Mouse (Mus musculus): ENCODE results near the gene Tsen54. TPM values are rescaled to one million over a fixed set of nuclear protein-coding genes. Genes with fewer than 3 reads are reported as not detected.
"Not testable (repeated sequence)": the region's sequence is repeated elsewhere in the genome, so short reads cannot be mapped to it uniquely, and the experiment has no call there.

The Tsen54 gene
- total RNA-seq, 2 experiments from 2014 or later = 9.1 to 9.2 TPM

DNA sequence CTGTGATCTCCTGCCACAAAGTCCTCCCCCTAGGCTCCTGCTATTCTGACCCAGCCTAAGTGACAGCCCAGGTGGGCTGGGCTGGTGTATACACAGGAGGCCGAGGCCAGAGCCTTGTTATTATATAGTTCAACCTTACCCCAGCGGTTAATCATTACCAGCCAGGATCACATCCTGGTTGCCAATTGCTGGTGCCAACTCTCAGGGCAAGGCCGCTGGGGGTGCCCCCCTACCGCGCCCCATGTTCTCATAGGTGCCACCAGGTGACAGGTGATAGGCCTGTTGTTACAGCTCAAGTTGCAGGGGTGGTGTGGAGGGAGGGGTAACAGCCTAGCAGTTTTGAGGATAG lies 29.3 kb downstream of the Tsen54 start:
- no peak for DNase-seq (ENCODE audit: low spot score)
- intact Hi-C loops (cut with DNase I) = no loop called here

DNA sequence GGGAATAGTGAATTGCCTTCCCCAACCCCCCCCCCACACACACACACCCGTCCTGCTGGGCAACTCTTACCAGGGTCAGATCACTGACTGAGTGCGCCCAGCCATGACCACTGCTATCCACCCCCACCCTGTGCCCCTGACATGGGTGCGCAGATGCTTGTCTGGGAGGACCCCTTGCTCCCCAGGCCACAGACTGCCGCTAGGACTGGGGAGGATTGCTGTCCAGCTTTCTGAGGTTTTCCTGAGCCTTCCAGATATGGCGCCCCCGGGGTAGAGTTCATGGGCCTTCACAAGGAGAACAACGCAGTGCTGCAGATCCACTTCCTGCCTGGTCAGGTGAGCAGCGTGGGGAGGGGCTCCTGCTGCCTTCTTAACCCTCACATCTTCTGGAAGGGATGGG lies 29.7 kb downstream of the Tsen54 start:
- no peak for DNase-seq (ENCODE audit: low spot score)
- intact Hi-C loops (cut with DNase I) = no loop called here

DNA sequence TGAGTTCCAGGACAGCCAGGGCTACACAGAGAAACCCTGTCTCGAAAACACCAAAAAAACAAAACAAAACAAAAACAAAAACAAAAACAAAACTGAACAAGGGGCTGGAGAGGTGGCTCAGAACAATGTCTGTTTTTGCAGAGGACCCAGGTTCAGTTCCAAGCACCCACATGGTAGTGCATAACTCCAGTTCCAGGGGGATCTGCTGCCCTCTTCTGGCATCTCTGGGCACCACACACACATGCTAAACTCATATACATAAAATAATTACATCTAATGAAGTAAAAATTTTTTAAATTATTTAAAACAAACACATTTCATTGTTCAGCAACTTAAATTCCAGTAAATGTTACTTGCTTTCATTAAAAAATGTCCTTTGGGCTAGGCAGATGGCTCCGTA lies 31.3 kb downstream of the Tsen54 start:
- DNase-seq (ENCODE audit: low spot score) = no peak
- intact Hi-C loops (cut with DNase I) = no loop called here

DNA sequence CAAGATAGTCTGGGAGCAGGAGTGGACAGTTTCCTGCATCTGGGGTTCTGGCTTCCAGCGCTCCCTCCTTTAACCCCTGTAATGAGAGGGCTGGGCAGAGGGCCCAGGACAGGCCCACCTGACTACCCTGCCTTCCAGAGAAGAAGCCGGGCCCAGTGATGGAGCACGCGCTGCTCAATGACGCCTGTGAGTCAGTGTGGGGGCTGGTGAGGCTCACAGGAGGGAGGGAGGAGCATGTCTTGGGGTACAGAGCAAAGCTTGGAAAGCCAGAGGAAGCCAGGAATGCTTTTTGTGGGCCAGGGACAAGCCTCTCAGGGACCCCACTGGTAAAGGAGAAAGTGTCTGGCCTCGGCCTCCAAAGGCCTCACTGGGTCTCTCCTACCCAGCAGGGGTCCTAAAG lies 40.1 kb downstream of the Tsen54 start:
- DNase-seq (ENCODE audit: low spot score) = no peak
- intact Hi-C loops (cut with DNase I) = no loop called here

- intact Hi-C loops (cut with DNase I); DNase-seq (ENCODE audit: low spot score): not testable (repeated sequence)
Observed at GRCm38 (mm10) chr11:115857146-115857545, 42.6 kb downstream of the Tsen54 start.

GRCm38 (mm10) chr11:115857936-115858335 lies 43.4 kb downstream of the Tsen54 start:
- intact Hi-C loops (cut with DNase I) = loop anchor here (2.0 kb wide), 1 partner anchor 31 kb away; no protein-coding TSS in a partner anchor
- DNase-seq (ENCODE audit: low spot score) = no peak

- no peak for DNase-seq (ENCODE audit: low spot score)
- intact Hi-C loops (cut with DNase I) = loop anchor here (2.0 kb wide), 1 partner anchor 32 kb away; no protein-coding TSS in a partner anchor
Observed at GRCm38 (mm10) chr11:115858354-115858753, 43.8 kb downstream of the Tsen54 start, which contains the start of gene Myo15b. Myo15b (plus strand) TSS chr11:115858406.

DNA sequence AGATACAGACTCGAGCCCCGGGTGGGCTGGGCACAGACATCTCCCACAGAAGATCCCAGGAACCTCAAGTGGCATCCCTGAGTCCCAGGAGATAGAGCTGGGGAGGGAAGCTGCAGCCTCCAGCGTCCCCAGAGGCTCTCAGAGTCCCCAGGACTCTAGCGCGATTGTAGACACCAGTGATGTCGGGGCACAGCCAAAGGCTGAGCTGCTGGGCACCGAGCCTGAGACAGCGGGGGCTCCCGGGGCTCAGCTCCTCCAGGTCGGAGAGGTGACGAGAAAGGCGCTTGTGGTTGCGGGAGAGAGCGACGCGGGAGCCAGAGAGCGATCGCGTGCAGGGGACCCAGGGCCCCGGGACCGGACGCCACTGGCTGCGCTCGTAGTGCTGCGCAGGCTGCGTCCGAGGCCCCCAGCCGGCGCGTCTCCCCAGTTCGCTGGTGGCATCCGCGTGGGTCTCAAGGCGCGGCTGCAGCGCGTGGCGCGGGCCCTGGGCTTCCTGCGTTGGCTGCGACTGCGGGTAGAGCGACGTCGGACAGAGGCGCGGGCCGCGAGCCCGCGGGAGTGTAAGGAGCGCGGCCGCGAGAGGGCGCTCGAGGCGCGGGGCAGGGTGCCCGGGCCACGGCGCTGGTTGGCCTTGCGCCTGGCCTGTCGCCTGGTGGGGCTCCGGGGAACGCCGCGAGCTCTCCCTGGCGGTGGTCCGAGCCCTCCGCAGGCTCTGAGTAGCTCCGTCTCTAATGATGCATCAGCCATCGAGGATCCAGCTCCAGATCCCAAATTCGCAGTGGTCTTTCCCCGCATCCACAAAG lies 44.8 kb downstream of the Tsen54 start:
- intact Hi-C loops (cut with DNase I) = loop anchor here (1.0 to 2.0 kb wide), 2 partner anchors 33 to 137 kb away; no protein-coding TSS in a partner anchor
- peak; percentile 74 for DNase-seq (ENCODE audit: low spot score)

- intact Hi-C loops (cut with DNase I) = no loop called here
- no peak for DNase-seq (ENCODE audit: low spot score)
Observed at GRCm38 (mm10) chr11:115863895-115864294, 49.4 kb downstream of the Tsen54 start.

DNA sequence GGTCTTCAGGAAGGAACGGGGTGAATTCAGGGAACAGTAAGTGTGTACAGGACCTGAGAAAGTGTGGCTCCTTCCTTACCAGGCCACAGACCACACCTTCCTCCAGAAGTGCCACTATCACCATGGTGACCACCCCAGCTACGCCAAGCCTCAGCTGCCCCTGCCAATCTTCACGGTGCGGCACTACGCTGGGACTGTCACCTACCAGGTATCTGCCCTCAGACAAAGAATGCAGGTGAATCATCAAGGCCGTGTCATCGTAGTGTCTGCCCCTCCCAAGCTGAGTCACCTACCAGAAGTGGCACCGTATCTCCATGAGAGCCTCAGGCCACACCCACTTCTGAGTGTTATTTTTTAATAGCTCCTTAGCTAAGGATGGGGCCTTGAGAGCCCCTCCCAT lies 54.9 kb downstream of the Tsen54 start:
- DNase-seq (ENCODE audit: low spot score) = no peak
- intact Hi-C loops (cut with DNase I) = no loop called here

DNA sequence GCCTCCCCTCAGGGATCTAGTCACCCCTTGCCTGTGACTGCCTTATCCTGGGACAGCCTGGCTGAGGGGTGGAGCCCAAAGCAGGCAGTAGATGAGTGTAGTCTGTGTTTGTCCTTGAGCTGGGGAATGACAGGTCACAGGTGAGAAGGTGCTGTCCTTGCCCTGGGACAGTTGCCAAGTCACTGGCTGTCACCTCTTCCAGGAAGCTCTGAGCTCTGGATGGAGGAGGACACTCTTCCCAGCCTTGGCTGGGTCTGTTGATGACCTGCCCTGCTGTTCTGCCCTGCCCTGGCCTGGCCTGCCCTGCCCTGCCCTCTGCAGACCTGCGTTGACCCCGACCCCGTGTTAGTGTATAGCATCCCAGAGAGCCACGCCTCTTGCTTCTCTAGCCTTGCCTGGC lies 57.9 kb downstream of the Tsen54 start:
- DNase-seq (ENCODE audit: low spot score) = no peak
- intact Hi-C loops (cut with DNase I) = no loop called here

Small RNA genes lying within 50 kb of the gene (microRNA-seq; reads per million reads assigned to microRNA genes)
- gene Mir5621 = 0.83 reads per million

Other genes starting within 250 kb of the Tsen54 start
- gene Mrps7, start 210.8 kb upstream of the Tsen54 start, total RNA-seq (2021) = 10 to 100 TPM; 74.0 to 82.3 TPM
- 10 to 100 TPM; 20.9 to 24.5 TPM for gene Gga3, start 210.7 kb upstream of the Tsen54 start, total RNA-seq (2021)
- 10 to 100 TPM; 45.5 to 56.9 TPM for gene Mif4gd, start 201.8 kb upstream of the Tsen54 start, total RNA-seq (2021)
- 10 to 100 TPM; 41.6 to 45.9 TPM for gene Slc25a19, start 186.4 kb upstream of the Tsen54 start, total RNA-seq (2021)
- 100 to 1,000 TPM; 107 to 108 TPM for gene Grb2, start 106.1 kb upstream of the Tsen54 start, total RNA-seq (2021)
- gene Tmem94, start 49.3 kb upstream of the Tsen54 start, total RNA-seq (2021) = 100 to 1,000 TPM; 102 to 110 TPM
- 10 to 100 TPM; 41.8 to 52.2 TPM for gene Caskin2, start 1.1 kb upstream of the Tsen54 start, total RNA-seq (2021)
- 10 to 100 TPM; 15.1 to 21.5 TPM for gene Llgl2, start 9.3 kb downstream of the Tsen54 start, total RNA-seq (2021)
- under 1 TPM in 1 of 2 experiments, not detected in 1; 0.08 TPM for gene Myo15b, start 43.7 kb downstream of the Tsen54 start, total RNA-seq (2021)
- gene Smim5, start 85.2 kb downstream of the Tsen54 start, total RNA-seq (2021) = 10 to 100 TPM; 19.7 to 20.2 TPM
- under 1 TPM in 1 of 2 experiments, not detected in 1; 0.26 TPM for gene Smim6, start 97.3 kb downstream of the Tsen54 start, total RNA-seq (2021)
- gene Sap30bp, start 118.6 kb downstream of the Tsen54 start, total RNA-seq (2021) = 10 to 100 TPM; 14.1 to 17.4 TPM
- gene Recql5, start 118.8 kb downstream of the Tsen54 start, total RNA-seq (2021) = 1 to 10 TPM; 7.3 to 8.8 TPM
- gene Itgb4, start 160.0 kb downstream of the Tsen54 start, total RNA-seq (2021) = 1 to 10 TPM; 3.5 to 4.0 TPM
- gene Galk1, start 198.0 kb downstream of the Tsen54 start, total RNA-seq (2021) = 10 to 100 TPM; 13.9 to 16.0 TPM
- gene H3f3b, start 213.2 kb downstream of the Tsen54 start, total RNA-seq (2021) = 100 to 1,000 TPM; 128 to 130 TPM
- 1 to 10 TPM; 8.4 to 9.0 TPM for gene Unk, start 215.6 kb downstream of the Tsen54 start, total RNA-seq (2021)

All from heart, postnatal 25 days (tissue).